Mouse (Mus musculus) lung, postnatal 0 days (tissue): ENCODE data around the gene Scarb2.

Experiments
- CTCF ChIP-seq: IDR thresholded peaks from 2 replicates; pipeline ENCODE4 v1.5.1; 2016; ENCODE audit warnings: antibody characterized with exemption, mild to moderate bottlenecking
- EP300 ChIP-seq: IDR thresholded peaks from 2 replicates; pipeline ENCODE4 v1.6.1; 2016; ENCODE audit warnings: antibody characterized with exemption, mild to moderate bottlenecking, control low read depth

DNA sequence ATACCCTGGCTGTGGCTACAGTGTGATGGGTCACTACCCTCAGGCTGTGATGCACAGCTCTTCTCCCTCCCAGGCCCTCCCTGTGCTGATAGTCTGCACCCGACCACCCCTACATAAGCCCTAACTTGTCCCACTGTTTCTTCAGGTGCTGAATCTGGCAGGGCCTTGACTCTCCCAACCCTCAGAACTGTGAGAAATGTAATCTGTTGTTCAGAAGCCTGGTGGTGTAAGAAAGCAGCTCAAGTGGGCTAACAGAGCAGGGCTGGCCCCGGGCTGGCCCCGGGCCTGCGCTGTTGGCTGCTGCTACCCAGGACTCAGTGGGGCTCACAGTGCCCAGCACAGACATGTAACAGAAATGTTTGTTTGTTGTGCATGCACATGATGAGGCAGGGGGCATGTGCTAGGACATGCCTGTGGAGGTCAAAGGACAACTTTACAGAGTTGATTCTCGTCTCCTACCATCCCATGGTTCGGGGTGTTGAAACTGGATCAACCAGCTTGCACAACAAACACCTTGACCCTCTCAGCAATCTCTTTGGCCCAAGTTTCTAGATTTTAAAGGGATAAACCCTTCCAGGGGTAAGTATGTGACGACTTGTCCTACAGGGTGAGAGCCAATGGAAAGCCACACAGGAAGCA is 10.7 kb downstream of the Scarb2 start:
- peak; percentile 59; the same call in 1 of the 2 replicates for TF ChIP-seq EP300
- no peak for TF ChIP-seq CTCF
